Mouse (Mus musculus) cortical plate, adult 2 months (tissue): ENCODE measurements around the gene Foxj2.

Experiments
- CTCF ChIP-seq: fragments of 200-500 bp; IDR thresholded peaks from 2 replicates; pipeline ENCODE4 v1.5.1; 2011; ENCODE audit warnings: mild to moderate bottlenecking, control low read depth, low read length; ENCODE audit not compliant: insufficient read depth; ENCODE audit errors: extremely low read depth
- POLR2A ChIP-seq: fragments of 200-500 bp; IDR thresholded peaks from 2 replicates; pipeline ENCODE4 v1.6.1; 2011; ENCODE audit warnings: mild to moderate bottlenecking, low read length, control low read depth; ENCODE audit not compliant: insufficient read depth; ENCODE audit errors: extremely low read depth

DNA sequence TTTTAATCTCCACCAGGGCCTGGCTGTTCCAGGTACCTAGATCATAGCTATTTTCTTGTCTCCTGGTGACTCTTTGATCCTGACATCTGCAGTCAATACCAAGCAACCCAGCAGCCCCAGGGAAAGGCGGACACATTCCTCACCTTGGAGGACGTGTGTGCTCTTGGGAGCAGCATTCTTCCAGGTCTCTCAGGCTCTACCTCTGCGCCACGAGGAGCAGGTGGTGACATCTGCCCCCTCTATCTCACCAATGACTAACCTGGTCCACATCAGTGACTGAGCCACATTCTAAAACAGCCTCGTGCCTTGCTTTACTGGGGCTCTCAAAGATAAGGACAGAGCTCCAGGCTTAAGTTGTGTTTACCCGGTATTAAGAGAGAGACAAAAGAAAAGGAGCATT is 47.0 kb upstream of the Foxj2 start:
- TF ChIP-seq CTCF (no peak), POLR2A (no peak)
